Mouse (Mus musculus) hematopoietic stem cell, adult 5-6 weeks (primary cell): ENCODE results near the gene Stub1. TPM values are rescaled to one million over a fixed set of nuclear protein-coding genes. Genes with fewer than 3 reads are reported as not detected.

ENCODE experiments used
- ATAC-seq, 2 experiments: fragments of 125-278 bp in 1 of 2; replicated peaks in 1 of 2; 2 replicates each; pipeline ENCODE4 v1.8.0; 2016 to 2017; ENCODE audit warnings: inconsistent platforms in 2 of 2, mild to moderate bottlenecking in 2 of 2, moderate number of reproducible peaks in 2 of 2, low read depth in 1 of 2, moderate TSS enrichment in 1 of 2; ENCODE audit not compliant: low FRiP score in 2 of 2, poor library complexity in 2 of 2, severe bottlenecking in 2 of 2, insufficient read depth in 1 of 2, low TSS enrichment in 1 of 2
- total RNA-seq: library from RNA; stranded (forward); fragments of 172-1452, 232-1000 nt; gene quantifications from 2 replicates; pipeline ENCODE4 v1.2.3, GENCODE M21; 2017

Stub1 gene
- 79.5 and 84.8 TPM in 2 replicates for total RNA-seq

DNA sequence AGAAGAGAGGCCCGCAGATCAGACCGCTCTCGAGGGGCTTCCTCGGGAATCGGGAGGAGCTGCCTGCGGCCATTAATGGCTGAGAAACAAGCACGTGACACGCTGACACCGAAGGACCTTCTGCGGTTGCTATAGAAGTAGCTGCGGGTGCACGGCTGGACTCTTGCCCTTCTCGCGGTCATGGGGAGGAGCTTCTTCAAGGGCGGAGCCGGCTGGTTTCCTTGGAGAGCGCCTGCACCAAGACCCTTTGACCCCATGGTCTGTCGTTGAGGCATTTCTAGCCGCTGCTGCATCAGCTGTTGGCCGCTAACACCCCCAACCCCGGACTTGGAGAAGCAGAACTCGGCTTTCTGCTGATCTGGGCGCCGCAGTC is at the start of gene Stub1:
Stub1 (minus strand) TSS at position 114 of the 373 bp plus-strand sequence.
- ATAC-seq = peak; percentile 14 to 33; a peak in 3 of 4 replicates

GRCm38 (mm10) chr17:25882306-25882705 is 49.1 kb upstream of the Stub1 start:
- ATAC-seq = no peak

DNA sequence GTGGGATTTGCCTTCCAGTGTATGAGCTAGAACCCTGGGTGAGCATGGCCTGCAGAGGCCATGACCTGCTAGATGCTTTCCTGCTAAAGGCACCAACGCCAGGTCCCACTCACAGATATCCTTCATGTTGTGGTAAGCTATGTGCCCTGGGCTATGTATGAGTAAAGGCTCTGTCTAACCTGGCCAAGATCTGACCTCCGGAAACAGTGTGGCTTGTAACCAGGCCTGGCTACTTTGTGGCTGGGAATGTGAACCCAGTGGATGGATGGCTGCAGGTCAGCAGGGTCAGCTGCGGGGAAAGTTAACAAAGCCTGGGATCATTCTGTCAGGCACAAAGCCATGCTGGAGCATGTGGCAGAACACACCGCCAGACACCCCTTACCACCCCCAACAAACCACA is 48.5 kb upstream of the Stub1 start:
- ATAC-seq = no peak

DNA sequence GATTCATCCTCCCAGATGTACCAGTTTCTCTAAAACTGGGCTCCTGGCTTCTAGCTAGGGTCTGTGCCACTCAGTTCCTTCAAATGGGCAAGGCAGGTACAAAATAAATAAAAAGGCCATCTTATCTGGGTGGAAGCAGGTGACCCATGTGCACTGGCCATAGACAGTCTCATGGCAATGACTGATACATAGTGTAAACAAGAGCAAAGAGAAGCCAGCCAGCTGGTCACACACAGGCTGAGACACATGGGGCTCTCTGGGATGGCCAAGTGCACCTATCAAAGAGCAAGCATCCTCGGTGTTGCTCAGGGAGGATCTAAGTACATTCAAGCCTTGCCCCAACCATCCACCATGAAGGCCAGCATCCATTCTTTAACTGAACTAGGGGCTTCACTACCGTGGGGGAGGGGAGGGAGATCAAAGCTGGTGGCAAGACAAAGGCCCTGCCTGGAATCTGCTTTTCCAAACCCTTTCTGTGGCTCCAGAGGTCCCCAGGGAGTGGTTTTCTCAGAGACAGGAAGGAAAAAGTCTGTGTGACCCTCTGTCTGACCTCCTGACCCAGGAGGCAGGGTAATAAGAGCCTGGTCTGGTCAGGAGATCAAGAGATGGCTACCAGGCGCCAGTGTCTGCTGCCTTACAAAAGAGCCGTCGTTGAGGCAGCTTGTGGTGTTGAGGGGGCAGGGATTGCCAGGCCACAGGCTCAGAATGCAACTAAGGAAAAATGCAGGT is 47.9 kb upstream of the Stub1 start:
- ATAC-seq = no peak

- no peak for ATAC-seq
Observed at GRCm38 (mm10) chr17:25880196-25880910, 47.1 kb upstream of the Stub1 start, which contains the start of gene Wfikkn1. TSS of gene Wfikkn1 (minus strand) at chr17:25880858.

DNA sequence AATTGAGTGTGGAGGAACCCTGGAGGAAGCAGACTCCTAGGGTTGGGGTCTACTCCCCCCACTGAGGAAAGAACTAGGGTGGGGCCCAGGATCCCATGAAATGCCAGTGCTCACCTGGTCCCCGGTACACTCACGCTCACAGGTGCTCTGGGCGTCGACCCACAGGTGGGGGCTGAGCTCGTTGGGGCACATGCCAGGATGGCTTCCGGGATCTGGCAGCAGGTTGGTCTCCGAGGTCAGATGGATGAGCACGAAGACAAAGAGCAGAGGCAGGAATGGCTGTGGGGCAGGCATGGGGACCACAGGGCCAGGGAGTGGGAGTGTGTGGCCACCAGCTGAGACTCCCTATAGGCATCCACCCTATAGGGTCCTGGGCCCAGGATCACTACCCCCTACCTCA is 46.5 kb upstream of the Stub1 start:
- ATAC-seq = no peak

DNA sequence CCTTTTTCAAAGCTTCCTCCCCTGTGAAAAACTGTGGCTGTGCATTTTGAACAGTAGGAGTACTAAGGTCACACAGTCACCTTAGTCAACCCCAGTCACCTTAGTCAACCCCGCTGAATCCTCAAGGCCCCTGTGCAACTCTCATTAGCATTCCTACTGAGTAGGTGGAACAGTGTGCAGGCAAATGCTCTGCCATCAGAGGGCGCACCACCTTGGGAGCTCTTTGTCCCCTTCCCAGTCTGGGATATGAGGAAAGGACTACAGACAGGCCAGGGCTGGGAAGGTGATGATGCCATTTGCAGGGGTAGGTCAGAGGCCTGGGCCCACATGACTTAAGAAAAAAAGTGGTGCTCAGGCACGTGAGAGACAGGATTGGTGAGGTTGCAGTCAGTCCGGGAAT is 46.1 kb upstream of the Stub1 start:
- no peak for ATAC-seq

DNA sequence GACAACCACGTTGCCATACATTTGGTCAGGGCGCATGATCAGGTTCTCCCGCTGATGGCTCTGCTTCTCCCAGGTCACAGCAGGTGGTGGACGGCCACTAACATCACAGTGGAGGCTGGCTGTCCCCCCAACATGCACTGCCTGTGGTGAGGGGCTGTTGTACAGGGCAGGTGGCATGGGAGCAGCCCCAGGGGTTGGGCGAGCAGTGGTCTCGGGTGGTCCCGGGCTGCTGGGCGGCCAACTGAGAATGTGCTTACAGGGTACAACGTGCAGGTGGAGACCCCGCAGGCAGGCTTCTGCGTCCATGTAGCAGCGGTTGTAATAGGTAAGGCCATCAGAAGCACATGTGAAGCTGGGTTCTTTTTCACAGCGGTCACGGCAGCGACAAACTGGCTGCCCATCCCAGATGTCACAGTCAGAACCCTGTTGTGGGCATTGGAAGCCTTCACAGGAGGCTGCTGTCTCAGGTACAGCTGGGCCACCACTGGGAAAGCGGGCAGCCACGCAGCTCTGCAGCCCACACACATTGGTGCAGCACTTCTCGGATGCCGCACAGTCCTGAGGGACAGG is 45.5 kb upstream of the Stub1 start:
- no peak for ATAC-seq

- ATAC-seq = no peak
Observed at GRCm38 (mm10) chr17:25877741-25878610, 44.8 kb upstream of the Stub1 start.

- ATAC-seq = no peak
Observed at GRCm38 (mm10) chr17:25877025-25877424, 43.8 kb upstream of the Stub1 start.

DNA sequence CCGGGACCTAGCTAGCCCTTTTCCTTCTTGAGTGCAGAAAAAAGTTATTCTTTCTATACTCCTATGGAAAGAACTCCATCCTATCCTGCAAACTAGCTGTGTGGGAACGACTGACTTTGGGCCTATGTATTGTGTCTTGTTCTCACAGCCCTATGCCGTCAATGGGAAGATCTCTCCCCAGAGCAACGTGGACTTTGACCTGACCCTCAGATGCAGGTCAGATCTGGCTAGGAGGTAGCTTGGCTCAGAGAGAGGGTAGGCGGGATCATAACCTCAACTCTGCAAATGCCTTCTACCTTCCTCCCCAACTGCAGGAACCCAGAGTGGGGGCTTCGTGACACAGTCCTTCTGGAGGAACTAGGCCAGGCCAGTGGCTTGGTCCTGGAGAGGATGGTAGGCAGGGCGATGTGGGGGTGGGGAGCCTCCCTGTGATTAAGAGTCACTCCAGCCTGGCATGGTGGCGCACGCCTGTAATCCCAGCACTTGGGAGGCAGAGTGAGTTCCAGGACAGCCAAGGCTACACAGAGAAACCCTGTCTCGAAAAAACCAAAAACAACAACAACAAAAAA is 43.2 kb upstream of the Stub1 start:
- ATAC-seq = no peak

GRCm38 (mm10) chr17:25875171-25876136 is 42.2 kb upstream of the Stub1 start:
- ATAC-seq = peak; percentile 65 to 77

GRCm38 (mm10) chr17:25874721-25875170 is 41.5 kb upstream of the Stub1 start, which contains the start of gene Mettl26:
TSS of gene Mettl26 (plus strand) at chr17:25875074.
- peak; percentile 67 to 72 for ATAC-seq

DNA sequence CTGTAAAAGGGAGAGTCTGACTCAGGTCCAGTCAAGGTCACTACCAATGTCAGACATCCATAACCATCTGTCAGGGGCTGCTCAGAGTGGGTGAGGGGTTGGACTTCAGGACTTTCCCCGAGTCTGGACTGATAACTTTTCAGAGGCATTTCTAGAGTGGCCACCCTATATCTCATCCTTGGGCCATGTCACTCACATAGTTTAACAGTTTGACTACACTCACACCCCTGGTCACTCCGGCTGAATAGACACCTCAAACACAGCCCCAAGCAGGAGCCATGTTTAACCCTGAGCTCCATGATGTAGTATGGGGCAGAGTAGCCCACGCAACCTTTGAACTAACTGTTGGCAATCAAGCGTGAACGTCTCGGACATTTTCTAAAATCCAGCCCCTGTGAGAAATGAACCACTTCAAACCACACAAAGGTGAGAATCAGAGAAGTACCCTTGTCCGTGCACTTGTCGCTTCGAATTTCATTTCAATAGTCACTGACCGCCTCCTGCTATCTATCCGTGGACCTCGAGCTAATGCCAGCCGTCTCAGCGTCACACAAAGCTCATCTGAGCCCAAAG is 41.0 kb upstream of the Stub1 start:
- no peak for ATAC-seq

DNA sequence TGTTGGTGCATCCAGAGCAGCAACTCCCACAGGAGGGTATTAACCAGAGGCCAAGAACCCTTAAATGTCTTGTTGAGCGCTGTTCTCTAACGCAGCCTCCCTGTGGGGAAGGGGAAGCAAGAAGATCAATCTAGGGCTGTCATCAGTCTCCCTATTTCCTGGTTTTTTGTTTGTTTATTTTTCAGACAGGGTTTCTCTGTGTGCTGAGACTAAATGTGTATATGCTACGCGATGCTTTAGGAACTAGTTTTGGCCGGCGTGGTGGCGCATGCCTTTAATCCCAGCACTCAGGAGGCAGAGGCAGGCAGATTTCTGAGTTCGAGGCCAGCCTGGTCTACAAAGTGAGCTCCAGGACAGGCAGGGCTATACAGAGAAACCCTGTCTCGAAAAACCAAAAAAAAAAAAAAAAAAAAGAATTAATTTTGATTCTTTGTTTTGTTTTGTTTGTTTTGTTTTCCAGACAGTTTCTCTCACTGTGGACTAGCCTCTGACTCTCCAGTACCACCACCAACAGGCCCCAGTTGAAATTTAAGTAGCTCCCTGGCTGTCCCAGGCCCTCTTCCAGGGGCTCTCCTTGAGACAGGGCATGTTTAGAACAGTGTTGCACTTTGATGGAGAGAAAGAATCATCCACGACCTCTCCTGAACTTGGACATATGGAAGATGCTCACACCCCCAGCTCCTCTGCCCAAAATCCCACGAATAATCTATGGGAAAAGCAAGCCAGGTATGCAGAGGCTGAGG is 40.4 kb upstream of the Stub1 start:
- ATAC-seq = no peak
